Mouse (Mus musculus): ENCODE measurements around the gene Tysnd1.

The Tysnd1 gene

DNA sequence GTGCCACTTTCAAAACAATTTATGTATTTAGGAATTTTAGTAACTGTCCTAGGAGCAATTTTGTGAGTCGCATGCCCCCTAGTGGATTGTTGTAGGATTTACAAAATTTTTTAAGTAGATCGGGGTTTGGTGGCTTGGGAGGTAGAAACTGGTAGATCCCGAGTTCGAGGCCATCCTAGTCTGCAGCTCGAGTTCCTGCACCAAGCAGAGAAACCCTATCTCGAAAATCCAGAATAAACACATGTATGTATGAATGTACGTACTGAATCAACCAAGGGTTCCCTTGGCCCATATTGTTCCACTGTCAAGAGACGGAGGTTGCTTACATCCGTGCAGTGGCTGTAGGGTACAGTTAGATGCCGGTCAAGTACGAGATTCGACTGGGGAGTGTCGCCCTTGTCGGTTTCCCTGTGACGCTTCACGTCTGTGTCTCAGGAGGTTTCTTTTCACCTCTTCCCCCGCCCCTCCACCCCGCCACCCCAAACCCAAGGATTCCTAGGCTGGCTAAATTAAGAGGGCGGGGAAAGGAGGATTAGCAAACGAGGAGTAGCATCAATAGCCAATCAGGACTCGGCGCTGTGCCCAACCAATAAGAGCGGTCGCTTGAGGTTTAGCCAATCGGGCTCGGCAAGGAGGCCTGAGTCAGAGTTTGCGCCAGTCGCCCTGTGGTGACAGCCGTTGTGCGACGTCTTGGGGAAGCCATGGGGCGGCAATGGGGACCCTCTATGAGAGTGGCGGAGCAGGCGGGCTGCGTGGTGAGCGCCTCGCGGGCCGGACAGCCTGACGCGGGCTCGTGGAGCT is at the start of gene Tysnd1:
Tysnd1 (plus strand) TSS at position 645 of the 801 bp plus-strand sequence.
- in situ Hi-C loops (cut with MseI, MboI), result no loop called here

DNA sequence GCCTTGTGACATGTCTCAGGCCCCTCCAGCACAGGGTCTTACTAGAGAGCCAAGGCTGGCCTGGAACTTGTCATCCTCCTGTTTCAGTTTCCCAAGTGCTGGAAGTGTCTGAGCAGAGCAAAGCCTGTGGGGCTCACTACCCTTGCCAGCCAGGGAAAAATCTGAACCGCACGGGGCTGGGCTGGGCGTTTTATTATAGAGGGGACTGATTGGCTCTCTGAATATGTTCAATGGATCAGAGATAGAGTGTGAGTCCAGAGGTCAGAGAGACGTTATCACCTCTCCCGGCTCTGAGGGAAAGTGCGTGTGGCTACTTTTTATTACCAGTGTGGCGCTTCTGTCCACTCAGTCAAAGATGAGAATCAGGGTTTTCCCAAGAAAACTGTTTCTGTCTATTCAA is 48.8 kb upstream of the Tysnd1 start:
- in situ Hi-C loops (cut with MseI, MboI), result no loop called here

- in situ Hi-C loops (cut with MseI, MboI), result no loop called here
Observed at GRCm38 (mm10) chr10:61647790-61648736, 47.3 kb upstream of the Tysnd1 start, which contains the start of gene Ppa1. TSS of gene Ppa1 (plus strand) at chr10:61648552.

- in situ Hi-C loops (cut with MseI, MboI), result no loop called here
Observed at GRCm38 (mm10) chr10:61648737-61649645, 46.3 kb upstream of the Tysnd1 start.

DNA sequence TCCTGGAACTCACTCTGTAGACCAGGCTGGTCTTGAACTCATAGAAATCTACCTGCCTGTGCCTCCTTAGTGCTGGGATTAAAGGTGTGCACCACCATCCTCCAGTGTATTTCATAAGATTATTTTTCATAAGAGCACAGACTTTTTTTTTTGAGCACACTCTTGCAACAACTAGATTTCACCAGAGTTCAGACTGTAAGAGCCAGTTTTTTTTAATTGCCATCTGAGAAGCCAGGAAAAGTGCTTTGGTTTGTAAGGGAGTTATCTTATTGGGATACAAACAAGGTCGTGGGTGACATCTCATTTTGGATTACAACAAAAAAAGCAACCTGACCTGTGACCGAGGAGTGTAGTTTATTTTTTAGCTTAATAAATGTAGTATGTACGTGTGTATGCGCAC is 41.2 kb upstream of the Tysnd1 start:
- in situ Hi-C loops (cut with MseI, MboI), result loop anchor here in 1 of 2 experiments (5.0 kb wide), 1 partner anchor 37 kb away; no protein-coding TSS in a partner anchor

DNA sequence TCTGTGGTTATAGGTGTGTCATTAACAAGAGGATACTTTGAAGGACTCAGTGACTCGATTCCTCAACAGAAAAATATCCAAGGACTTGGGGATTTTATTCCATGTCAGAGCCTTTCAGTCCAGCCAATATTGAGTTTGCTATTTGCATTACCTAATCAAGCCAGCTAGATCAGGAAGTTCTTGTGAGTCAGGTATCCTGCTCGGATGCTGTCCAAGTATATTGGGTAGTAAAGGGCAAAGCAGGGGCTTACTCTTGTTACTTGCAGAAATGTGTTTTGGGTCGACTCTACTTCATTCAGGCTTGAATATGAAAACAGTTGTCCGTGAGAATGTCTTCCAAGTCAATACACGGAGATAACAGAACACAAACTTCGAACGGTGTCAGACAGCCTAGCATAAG is 40.6 kb upstream of the Tysnd1 start:
- in situ Hi-C loops (cut with MseI, MboI), result loop anchor here (5.0 kb wide), 2 partner anchors 37 to 47 kb away; no protein-coding TSS in a partner anchor

DNA sequence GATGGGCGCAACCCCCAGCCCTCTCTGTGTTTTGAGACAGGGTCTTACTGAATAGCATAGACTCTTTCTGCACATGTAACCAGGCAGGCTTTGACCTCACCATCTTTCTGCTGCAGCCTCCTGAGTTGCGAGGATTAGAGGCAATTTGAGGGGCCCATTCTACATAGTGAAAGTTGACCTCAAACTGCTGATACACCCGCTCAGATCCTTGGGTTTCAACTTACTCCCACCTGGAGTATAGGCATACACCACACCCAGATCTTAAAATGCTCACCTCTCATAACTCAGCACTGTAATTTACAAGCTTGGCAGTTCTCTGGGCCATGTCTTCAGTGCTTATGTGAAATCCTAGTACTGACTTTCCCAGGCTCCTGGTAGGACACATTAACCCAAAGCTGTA is 40.1 kb upstream of the Tysnd1 start:
- in situ Hi-C loops (cut with MseI, MboI), result loop anchor here in 1 of 2 experiments (5.0 kb wide), 1 partner anchor 48 kb away; no protein-coding TSS in a partner anchor

DNA sequence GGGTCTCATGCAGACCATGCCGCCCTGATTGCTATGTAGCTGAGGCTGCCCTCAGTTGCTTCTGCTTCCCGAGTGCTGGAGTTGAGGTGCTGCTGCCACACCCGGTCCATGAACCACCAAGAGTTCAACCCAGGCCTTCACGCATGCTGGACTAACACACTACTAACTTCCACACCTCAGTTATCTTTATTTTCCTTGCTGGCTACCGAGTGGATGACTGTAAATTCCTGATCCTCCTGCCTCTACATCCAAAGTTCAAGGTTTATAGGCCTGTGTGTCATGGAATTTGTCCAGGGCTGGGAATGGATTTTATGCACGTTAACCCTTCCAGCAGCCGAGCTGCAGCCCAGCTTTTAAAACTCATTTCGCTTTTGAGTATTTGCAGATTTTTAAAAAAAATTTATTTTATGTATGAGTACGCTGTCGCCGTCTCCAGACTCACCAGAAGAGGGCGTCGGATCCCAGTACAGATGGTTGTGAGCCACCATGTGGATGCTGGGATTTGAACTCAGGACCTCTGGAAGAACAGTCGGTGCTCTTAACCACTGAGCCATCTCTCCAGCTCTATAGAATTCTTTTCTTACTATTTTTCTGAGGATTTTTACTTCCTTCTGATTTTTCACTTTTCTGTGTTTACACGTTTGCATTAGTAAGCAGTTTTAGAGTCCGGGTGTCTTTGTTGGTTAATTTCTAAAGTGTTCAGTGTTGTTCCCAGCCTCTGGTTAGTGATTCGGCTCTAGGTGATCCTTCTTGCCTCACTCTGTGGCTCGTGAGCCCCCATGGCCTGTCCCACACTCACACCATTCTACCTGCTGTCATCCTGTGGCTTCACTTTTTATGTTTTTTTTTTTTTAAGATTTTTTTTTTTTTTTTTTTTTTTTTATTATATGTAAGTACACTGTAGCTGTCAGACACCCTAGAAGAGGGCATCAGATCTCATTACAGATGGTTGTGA is 38.1 kb upstream of the Tysnd1 start:
- in situ Hi-C loops (cut with MseI, MboI), result loop anchor here in 1 of 2 experiments (5.0 kb wide), 1 partner anchor 50 kb away; no protein-coding TSS in a partner anchor

- in situ Hi-C loops (cut with MseI, MboI), result loop anchor here in 1 of 2 experiments (5.0 kb wide), 1 partner anchor 51 kb away; no protein-coding TSS in a partner anchor
Observed at GRCm38 (mm10) chr10:61657985-61658384, 37.3 kb upstream of the Tysnd1 start.

DNA sequence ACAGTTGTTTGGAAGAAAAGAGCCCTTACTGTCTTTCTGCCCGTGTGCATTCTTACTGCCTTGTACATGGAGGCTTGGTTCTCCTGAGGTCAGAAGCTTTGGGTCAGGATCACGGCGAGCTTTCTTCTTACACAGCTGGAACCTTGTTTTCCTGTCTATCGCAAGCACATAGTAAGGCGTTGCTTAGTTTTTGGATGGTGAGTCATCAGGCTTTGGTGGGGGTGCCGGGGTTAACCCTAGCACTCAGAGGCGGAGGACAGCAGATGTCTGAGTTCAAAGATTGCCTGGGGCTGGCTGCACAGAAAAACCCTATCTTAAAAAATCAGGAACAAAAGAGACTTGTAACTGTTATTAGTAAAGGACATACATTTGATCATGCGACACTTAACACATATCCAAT is 33.4 kb upstream of the Tysnd1 start:
- in situ Hi-C loops (cut with MseI, MboI), result no loop called here

GRCm38 (mm10) chr10:61662391-61662988 is 32.8 kb upstream of the Tysnd1 start:
- in situ Hi-C loops (cut with MseI, MboI), result no loop called here

- in situ Hi-C loops (cut with MseI, MboI), result no loop called here
Observed at GRCm38 (mm10) chr10:61665111-61665510, 30.2 kb upstream of the Tysnd1 start.

GRCm38 (mm10) chr10:61665651-61666050 is 29.7 kb upstream of the Tysnd1 start:
- in situ Hi-C loops (cut with MseI, MboI), result no loop called here

DNA sequence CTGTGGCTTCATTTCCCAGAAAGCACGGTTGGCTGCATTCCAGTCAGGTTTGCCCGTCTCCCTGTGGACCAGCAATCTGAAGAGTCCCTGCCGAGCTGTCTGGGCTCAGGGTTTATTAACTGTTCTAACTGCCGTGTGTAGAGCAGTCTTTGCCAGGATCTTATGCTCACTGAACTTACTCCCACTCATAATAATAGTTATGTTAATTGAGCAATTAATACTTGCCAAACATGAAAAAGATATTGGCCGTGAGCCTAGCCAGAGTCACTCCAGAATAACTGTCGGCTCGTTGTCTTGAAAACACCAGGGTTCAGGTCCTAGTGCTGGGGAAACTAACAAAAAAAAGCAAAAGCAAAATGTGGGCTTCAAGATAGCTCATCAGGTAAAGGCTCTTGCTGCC is 26.0 kb upstream of the Tysnd1 start:
- in situ Hi-C loops (cut with MseI, MboI), result no loop called here

DNA sequence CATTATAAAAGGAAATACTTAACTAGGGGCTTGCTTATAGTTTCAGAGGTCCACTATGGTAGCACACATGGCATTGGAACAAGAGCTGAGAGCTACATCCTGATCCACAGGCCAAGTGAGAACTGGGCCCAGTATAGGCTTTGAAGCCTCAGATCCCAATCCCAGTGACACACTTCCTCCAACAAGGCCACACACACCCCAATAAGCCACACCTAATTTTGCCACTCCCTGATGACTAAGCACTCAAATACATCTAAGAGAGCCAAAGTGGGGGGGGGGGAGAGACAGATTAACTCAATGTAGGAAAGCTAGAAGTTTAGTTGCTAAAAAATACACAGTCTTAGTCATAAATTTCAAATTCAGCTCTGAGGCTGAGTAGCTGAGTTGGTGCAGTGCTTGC is 25.4 kb upstream of the Tysnd1 start:
- in situ Hi-C loops (cut with MseI, MboI), result no loop called here

DNA sequence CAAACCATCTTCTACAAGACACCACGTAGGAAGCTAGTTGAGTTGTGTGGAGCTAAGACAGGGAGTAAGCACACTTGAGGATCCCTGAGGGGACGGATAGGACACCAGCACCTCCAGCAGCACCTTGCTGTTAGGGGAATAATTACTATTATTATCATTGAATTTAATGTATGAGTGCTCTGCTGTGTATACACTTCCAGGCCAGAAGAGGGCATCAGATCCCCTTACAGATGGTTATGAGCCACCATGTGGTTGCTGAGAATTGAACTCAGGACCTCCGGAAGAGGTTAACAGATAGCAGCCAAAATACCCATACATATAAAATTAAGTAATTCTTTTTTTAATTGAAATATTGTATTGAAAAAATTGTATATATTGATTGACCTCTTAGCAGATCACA is 24.6 kb upstream of the Tysnd1 start:
- in situ Hi-C loops (cut with MseI, MboI), result no loop called here

DNA sequence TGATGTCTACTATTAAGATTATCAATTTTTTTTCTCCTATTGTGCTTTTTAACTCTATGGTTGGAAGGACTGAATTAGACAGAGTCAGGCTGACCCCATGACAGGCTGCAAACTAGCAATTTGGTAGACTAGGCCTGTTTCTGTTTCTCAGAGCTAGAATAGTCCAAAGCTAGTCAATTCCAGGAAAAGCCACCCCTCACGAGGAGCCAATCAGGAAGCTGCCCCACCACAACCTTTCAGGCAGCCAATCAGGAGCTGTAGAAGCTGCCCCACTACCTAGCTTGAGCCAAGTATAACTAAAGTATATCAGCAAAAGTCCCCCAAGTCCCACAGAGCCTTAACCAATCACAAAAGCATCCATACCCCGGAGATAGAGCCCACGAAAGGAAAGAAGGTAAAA is 19.4 kb upstream of the Tysnd1 start:
- in situ Hi-C loops (cut with MseI, MboI), result no loop called here

DNA sequence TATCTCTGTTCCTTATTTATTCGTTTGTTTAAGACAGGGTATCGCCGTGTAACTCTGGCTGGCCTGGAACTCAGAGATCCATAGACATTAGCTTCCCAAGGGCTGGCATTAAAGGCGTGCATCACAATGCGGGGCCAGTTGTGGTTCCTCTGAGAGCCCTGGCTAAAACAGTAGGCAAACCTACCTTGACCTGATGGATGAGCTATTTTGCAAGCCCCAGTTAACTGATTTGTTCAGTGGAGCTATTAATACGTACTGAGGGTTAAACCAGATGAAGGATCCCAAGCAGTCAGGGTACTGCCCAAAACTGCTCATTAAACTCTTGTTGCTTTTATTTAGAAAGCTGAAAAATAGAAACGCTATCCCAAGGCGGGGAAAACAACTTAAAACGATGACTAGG is 15.8 kb upstream of the Tysnd1 start:
- in situ Hi-C loops (cut with MseI, MboI), result no loop called here

Data from mouse trophoblast stem cell (cell line).